Mouse (Mus musculus) CD4-positive, CD25-positive, alpha-beta regulatory T cell, adult 4 months (primary cell): ENCODE results near the gene Mbtps2. TPM values are rescaled to one million over a fixed set of nuclear protein-coding genes. Genes with fewer than 3 reads are reported as not detected.

ENCODE experiments used
- ATAC-seq: one replicate; pipeline ENCODE4 v1.8.0; 2017
- polyA plus RNA-seq, 2 experiments: library from polyadenylated mRNA; unstranded; fragments of 100-300 nt; shearing (Covaris generic); gene quantifications; one replicate each; pipeline ENCODE4 v1.2.1; 2017

Mbtps2 gene
- 10 to 100 TPM; 11.1 to 14.0 TPM for polyA plus RNA-seq

GRCm38 (mm10) chrX:157598186-157598996, at the start of gene Mbtps2:
Gene Mbtps2 (minus strand): TSS chrX:157598715.
- ATAC-seq = peak; percentile 78

GRCm38 (mm10) chrX:157646399-157646798, 47.9 kb upstream of the Mbtps2 start:
- no peak for ATAC-seq

GRCm38 (mm10) chrX:157644700-157645099, 46.2 kb upstream of the Mbtps2 start:
- ATAC-seq = no peak

DNA sequence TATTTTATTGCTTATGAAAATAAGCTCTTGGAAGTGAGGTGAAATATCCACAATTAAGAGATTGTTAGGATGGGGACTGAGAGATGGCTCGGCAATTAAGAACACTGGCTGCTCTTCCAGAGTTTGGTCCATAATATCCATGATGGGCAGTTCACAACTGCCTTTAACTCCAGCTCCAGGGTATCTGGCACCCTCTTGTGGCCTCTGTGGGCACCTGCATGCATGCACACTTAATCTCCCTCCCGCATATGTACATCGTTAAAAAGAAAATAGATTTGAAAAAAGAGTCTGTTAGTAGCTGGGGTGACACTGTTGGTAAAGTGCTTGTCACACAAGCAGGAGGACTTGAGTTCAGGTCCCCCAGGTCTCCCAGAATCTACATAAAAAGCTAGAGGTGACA, 45.8 kb upstream of the Mbtps2 start:
- ATAC-seq = peak; percentile 65

DNA sequence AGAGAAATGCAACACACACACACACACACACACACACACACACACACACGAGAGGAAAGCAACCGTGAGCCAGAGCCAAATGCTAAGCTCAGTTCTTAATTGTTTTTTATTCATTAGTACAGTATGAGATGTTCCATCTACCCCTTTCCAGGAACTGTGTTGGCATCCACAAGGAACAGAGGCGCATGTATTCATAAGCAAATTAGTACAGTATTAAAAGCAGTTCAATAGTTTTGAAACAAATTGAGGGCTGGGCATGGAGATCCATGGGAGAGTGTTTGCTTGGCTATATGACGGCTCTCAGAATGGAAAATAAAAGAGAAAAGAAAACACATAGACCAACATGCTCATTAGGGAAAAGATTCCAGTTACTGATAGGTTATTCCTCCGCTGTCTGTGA, 44.3 kb upstream of the Mbtps2 start:
- ATAC-seq = no peak

GRCm38 (mm10) chrX:157637253-157637652, 38.7 kb upstream of the Mbtps2 start:
- no peak for ATAC-seq

DNA sequence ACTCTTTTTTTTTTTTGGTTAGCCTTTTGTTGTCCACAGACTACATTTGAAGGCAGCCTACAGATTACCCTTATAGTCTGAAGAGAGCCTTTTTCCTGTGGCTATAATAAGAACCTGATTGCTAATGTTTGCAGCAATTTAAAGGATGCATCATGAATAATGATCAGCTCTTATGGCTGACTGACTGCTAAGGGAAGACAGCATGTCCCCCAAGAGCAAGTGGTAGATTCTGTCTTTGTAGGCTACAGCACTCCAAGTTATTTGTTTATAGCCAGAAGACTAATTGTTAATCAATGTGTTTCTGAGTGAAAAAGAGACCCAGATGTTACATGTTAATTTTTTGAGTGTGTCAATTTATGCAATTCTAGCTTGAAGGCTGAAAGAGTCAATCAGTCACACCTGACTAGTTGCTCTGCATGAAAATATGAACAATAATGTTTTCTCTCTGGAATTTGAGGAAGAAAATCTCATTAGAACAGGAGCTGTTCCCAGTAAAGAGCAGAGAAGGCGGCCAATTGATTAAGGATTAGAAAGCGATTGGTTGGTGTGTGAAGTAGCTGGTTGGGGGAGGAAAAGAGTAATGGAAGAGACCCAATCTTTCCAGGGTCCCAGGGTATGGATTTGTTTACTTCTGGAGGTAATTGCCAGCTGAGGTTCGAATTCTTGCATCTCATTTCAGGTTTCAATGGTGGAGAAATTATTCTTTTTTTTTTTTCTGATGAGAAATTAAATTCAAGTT, 35.3 kb upstream of the Mbtps2 start:
- ATAC-seq = no peak

- no peak for ATAC-seq
Measured at GRCm38 (mm10) chrX:157630341-157630740, 31.8 kb upstream of the Mbtps2 start.

- ATAC-seq = no peak
Measured at GRCm38 (mm10) chrX:157612894-157613293, 14.4 kb upstream of the Mbtps2 start.

DNA sequence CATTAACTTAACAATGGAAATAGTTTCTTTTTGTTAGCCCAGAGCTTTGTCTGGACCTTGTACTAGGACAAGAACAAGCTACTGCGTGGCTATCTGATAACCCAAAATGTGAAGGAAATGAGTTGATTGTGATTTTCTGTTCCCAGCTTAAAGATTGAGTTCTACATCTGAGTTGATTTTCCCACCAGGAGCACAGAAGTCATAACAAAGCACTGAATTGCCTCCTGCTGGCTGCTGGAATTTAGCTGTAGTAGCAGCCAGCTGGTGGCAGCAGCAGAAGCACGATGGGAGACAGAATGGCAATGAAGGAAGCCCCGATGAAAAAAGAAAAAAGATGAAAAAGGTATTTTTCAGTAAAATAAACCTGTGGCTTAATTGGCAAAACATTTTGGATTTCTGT, 2.9 kb upstream of the Mbtps2 start:
- no peak for ATAC-seq

GRCm38 (mm10) chrX:157597585-157598185, 830 bp downstream of the Mbtps2 start:
- ATAC-seq = peak; percentile 42

DNA sequence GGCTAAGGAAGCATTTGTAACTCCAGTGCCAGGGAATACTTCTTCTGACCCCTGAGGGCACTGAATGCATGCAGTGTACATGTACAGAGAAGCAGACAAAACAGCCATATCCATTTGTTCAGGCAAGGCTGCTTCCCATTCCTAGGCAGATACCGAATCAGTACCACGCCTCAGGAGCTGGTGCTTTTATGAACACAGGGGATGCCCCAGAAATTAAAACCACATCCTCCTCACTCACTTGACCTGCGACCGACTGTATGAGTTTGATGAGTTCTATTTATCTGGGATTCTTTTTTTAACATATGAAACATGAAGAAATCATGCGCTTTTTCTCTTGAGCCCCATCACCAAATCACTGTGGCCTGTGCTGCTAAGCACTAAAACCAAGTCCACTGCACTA, 1.7 kb downstream of the Mbtps2 start:
- peak; percentile 55 for ATAC-seq

GRCm38 (mm10) chrX:157595927-157596326, 2.6 kb downstream of the Mbtps2 start:
- no peak for ATAC-seq

GRCm38 (mm10) chrX:157594606-157595005, 3.9 kb downstream of the Mbtps2 start:
- ATAC-seq = no peak

GRCm38 (mm10) chrX:157587001-157587400, 11.5 kb downstream of the Mbtps2 start:
- ATAC-seq = no peak

- ATAC-seq = no peak
Measured at GRCm38 (mm10) chrX:157586397-157586796, 12.1 kb downstream of the Mbtps2 start.

DNA sequence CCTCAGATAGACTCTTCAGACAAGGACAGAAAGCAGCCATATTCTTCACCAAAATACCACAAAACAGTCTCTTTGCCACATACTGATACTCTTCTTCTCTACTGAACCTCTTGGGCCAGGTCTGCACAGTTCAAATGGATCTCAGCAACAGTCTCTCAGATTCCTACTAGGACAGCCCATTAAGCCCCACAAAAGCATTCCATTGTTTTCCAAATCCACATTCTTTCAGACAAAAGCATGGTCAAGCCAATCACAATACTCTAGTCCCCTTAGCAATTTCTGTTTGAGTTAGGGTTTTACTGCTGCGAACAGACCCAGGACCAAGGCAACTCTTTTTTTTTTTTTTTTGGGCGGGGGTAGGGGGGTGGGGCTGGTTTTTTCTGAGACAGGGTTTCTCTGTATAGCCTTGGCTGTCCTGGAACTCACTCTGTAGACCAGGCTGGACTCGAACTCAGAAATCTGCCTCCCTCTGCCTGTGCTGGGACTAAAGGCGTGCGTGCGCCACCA, 19.4 kb downstream of the Mbtps2 start:
- ATAC-seq = no peak

DNA sequence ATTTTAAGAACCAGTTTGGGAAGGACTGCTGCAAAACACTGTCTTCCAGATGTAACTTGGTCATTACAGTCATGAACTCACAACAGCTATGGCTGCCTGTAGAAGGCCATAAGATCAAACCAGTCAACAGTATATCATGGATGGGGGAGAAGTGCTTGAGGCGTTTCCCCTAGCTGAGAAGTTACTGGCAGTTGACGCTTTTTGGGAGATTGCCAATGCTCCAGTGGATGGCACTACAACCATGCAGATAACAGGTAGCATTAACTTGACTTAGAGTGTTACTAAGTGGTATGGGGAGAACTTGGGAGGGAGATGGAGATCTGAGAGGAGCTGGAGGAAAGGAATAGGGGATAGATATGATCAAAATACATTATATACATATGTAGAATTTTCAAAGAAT, 23.8 kb downstream of the Mbtps2 start:
- ATAC-seq = no peak

DNA sequence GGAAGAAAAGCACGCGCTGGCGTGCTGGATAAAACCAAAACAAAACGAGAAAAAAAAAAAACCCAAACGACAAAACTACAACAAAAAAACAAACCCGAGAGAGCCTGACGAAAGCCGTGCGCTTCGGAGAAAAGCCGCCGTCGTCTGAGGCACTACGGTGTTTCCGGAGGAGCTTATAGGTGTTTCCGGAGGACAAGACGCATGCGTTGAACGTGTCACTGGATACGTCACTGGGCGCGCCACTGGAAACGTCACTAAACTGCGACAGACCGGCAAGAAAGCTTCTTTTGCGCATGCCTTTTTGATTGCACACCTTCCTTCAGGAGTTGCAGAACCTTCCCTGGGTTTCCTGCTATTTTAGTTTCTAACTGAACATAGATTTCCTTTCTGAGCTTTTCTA, 29.7 kb downstream of the Mbtps2 start, which contains the start of gene Yy2:
Gene Yy2 (minus strand): TSS at position 146 of the 400 bp plus-strand sequence.
- ATAC-seq = no peak

DNA sequence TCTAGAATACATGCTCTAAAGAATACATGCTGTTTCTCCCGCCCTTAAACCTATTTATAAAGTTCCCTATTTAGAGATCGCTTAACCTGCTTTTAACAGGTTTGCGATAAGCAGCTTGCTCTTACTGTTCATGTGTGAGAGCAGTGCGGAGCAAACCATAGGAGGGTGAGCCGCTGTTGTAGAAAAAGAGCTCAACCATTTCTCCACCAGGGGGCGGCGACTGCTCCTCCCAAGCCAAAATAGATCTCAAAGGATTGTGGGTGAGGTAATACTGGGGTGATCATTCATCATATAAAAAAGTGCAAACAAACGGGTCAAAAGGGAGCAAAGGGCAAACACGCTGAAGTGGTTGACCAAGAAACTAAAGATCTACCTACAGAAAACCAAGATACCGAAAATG, 34.7 kb downstream of the Mbtps2 start:
- ATAC-seq = no peak

DNA sequence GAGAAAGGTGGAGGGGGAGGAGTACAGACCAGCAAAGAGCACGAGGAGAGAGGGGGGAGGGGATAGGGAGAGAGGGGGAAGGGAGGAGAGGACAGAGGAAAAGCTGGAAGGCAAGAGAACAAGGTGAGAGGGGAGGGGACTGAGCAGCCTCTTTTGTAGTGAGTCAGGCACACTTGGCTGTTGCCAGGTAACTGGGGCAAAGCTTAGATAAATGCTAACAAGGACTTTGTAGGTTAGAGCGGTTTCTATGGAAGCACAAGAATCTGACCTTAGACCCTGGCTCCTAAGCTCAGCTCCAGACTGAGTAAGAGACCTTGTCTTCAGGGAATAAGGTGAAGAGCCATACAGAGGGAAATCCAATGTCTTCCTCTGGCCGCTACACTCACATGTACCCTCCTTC, 51.4 kb downstream of the Mbtps2 start:
- no peak for ATAC-seq

GRCm38 (mm10) chrX:157506400-157506799, 92.1 kb downstream of the Mbtps2 start:
- ATAC-seq = no peak

- ATAC-seq = no peak
Measured at GRCm38 (mm10) chrX:157504506-157504905, 94.0 kb downstream of the Mbtps2 start.
